Mouse (Mus musculus) C2C12 (cell line): ENCODE measurements around the gene Slc35f2. TPM values are rescaled to one million over a fixed set of nuclear protein-coding genes. Genes with fewer than 3 reads are reported as not detected.

ENCODE experiments used
- H3K27me3 ChIP-seq: one replicate; pipeline ENCODE4 v1.6.1; 2011; ENCODE audit not compliant: control insufficient read depth, insufficient read depth, insufficient read length
- H3K36me3 ChIP-seq: one replicate; pipeline ENCODE4 v1.6.1; 2011; ENCODE audit not compliant: control insufficient read depth, insufficient read depth
- H3K4me3 ChIP-seq: one replicate; pipeline ENCODE4 v1.5.1; 2011; ENCODE audit warnings: mild to moderate bottlenecking, control low read depth; ENCODE audit not compliant: poor library complexity, insufficient read depth, severe bottlenecking
- H3K79me2 ChIP-seq: one replicate; pipeline ENCODE4 v1.6.1; 2011; ENCODE audit not compliant: control insufficient read depth, insufficient read depth
- H3K79me3 ChIP-seq: one replicate; pipeline ENCODE4 v1.6.1; 2011; ENCODE audit warnings: low read depth, control low read depth
- H3ac ChIP-seq: one replicate; pipeline ENCODE3; 2011; ENCODE audit warnings: low read depth; ENCODE audit not compliant: control insufficient read depth, insufficient read length
- CEBPB ChIP-seq: IDR thresholded peaks from one replicate; pipeline ENCODE4 v1.6.1; 2011; ENCODE audit warnings: low read depth, mild to moderate bottlenecking, control low read depth, moderate library complexity
- CTCF ChIP-seq: IDR thresholded peaks from one replicate; pipeline ENCODE4 v1.5.1; 2011; ENCODE audit not compliant: control insufficient read depth, insufficient read depth, insufficient read length
- FOSL1 ChIP-seq: IDR thresholded peaks from one replicate; pipeline ENCODE4 v1.8.0; 2011; ENCODE audit warnings: mild to moderate bottlenecking, low read length; ENCODE audit not compliant: poor library complexity, insufficient read depth, severe bottlenecking
- MAX ChIP-seq: IDR thresholded peaks from one replicate; pipeline ENCODE4 v1.6.1; 2011; ENCODE audit warnings: mild to moderate bottlenecking, control low read depth
- MYOD1 ChIP-seq: IDR thresholded peaks from one replicate; pipeline ENCODE4 v1.6.1; 2011; ENCODE audit warnings: low read depth; ENCODE audit not compliant: control insufficient read depth, insufficient read length
- MYOG ChIP-seq: IDR thresholded peaks from one replicate; pipeline ENCODE4 v1.6.1; 2011; ENCODE audit not compliant: control insufficient read depth, insufficient read length; ENCODE audit errors: extremely low read depth
- USF1 ChIP-seq: IDR thresholded peaks from one replicate; pipeline ENCODE4 v1.6.1; 2011; ENCODE audit warnings: low read depth, mild to moderate bottlenecking, control low read depth, moderate library complexity
- polyA plus RNA-seq: library from polyadenylated mRNA; unstranded; fragments of >200 nt; fragmentation: generic; extraction: Trizol; gene quantifications from one replicate; pipeline ENCODE4 v1.2.1, GENCODE M21; 2012; ENCODE audit warnings: missing spikeins

The Slc35f2 gene
- polyA plus RNA-seq, 1 experiment, result 0.08 TPM

DNA sequence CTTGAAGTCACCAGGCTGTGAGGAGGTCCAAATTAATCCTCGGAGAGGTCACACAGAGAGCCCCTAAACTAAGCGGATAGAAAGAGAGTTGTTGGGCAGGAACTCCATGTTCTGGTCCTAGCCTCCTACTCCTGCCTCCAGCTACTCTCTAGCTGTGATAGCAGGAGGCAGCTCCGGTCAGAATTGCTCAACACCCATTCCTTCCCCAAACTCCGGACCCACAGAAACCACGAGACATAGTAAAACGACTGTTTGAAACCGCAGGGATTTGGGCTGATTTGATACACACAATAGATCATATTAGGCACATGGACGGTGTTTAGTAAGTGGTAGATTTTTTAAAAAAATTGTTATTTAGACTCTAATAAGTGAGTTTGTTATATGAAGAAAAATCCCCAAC lies 6.6 kb upstream of the Slc35f2 start:
- Histone ChIP-seq H3K79me3 (no peaks in the 10 kb centered on the region), H3K36me3 (no peaks in the 10 kb centered on the region), H3K79me2 (no peaks in the 10 kb centered on the region), H3K27me3 (no peaks in the 10 kb centered on the region), H3K4me3 (no peak overlapping the region), H3ac (no peak overlapping the region)
- TF ChIP-seq CEBPB (peak; percentile 68), MYOD1 (no peak), MYOG (no peak)

DNA sequence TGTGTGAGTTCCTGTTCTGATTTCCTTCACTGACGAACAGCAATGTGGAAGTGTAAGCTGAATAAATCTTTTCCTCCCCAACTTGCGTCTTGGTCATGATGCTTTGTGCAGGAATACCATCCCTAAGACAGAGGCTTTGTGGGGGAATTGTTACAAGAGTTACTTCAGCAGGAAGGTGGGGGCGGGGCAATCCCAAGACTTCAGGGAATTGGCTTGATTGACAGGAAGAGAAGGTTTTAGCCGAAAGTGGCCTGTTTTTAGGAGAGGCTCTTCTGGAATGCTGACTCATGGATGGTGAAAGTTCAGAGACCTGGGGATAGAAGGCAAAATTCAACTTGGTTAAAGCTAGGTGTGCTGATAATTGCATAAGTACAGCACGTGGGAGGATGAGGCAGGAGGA lies 2.9 kb upstream of the Slc35f2 start:
- Histone ChIP-seq H3K79me3 (no peaks in the 10 kb centered on the region), H3K4me3 (no peak overlapping the region), H3K27me3 (peaks cover 7% of the 10 kb centered on the region), H3ac (no peak overlapping the region), H3K36me3 (no peaks in the 10 kb centered on the region), H3K79me2 (no peaks in the 10 kb centered on the region)
- TF ChIP-seq USF1 (no peak), MYOG (no peak), MYOD1 (no peak), CEBPB (no peak), CTCF (no peak), MAX (no peak), FOSL1 (no peak)

DNA sequence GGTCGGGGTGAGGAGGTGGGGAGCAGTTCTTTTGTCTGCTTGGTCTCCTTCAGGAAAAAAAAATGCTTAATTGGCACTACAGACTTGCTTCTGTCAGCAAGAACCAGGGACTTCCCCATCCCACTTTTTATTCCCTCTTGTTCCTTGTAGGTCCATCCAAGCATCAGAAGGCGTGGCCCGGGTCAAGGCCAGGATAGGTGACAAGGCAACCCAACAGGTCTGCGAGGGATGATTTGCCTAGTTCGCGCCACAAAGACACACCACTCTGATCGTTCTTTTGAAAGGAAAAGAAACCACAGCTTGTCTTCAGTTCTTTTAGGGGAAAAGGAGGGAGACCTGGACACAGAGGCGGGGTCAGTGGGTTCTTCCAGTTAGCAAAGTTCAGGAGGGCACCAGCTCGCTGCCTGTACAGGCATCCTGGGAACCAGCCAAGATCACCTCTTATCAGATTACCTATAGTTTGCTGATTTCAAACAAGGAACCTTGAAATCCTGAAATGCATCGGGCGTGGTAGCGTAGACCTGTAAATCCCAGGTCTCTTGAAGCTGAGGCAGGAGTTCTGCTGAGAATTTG lies 481 bp upstream of the Slc35f2 start:
- Histone ChIP-seq H3K79me3 (no peaks in the 10 kb centered on the region), H3K79me2 (no peaks in the 10 kb centered on the region), H3K36me3 (no peaks in the 10 kb centered on the region), H3K4me3 (no peak overlapping the region), H3K27me3 (peaks cover 7% of the 10 kb centered on the region), H3ac (no peak overlapping the region)
- no peak for TF ChIP-seq CEBPB
- no peak for TF ChIP-seq MYOD1
- no peak for TF ChIP-seq MYOG

DNA sequence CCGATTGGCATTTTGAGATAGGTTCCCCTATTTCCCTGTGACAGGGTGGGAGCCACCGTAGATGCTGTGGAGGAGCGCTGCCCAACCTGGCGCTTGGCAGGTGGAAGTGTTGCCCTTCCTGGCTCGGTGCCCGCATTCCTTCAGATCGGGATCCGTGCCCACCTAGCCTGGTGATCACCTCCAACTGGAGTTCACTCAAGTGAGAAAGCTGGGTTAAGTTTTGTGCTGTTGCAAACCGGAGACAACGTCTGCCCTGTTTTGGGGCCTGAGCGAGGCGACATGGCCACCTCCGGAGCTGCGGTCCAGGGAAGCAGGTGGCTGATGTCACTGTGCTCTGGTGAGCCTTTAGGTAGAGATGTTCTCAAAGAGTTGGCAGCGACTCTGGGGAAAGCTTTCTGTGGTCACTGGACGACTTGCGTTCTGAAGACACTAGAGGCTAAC lies 803 bp downstream of the Slc35f2 start:
- Histone ChIP-seq H3K79me3 (no peaks in the 10 kb centered on the region), H3K36me3 (no peaks in the 10 kb centered on the region), H3K27me3 (peaks cover 7% of the 10 kb centered on the region), H3K4me3 (no peak overlapping the region), H3K79me2 (no peaks in the 10 kb centered on the region), H3ac (no peak overlapping the region)
- TF ChIP-seq MYOD1, result no peak
- no peak for TF ChIP-seq CEBPB
- no peak for TF ChIP-seq FOSL1
- TF ChIP-seq MYOG, result no peak
- no peak for TF ChIP-seq MAX
- no peak for TF ChIP-seq USF1

DNA sequence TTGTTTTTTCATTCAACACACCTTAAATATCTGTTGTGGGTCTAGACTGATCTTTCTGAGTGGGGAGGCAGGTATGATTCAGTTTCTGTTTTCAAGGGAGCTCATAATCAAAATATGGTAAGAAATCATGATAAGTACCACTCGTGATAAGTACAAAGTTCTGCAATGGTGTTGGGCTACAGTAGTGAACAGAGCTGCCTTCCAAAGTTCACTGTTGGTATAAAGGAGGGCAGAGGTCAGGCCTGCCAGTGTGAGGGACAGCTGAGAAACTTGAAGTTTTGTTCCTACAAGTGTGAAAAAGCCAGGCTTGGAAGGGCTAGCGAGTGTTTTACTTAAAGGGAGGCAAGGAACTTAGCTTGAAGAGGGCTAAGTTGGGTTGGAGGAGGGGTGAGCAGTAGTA lies 4.2 kb downstream of the Slc35f2 start:
- H3K27me3 ChIP-seq, result peaks cover 7% of the 10 kb centered on the region
- TF ChIP-seq USF1, result no peak
- no peak for TF ChIP-seq CTCF
- TF ChIP-seq MYOD1, result no peak
- no peak for TF ChIP-seq MYOG
- no peak for TF ChIP-seq CEBPB
- H3K79me2 ChIP-seq, result no peaks in the 10 kb centered on the region
- no peak overlapping the region for H3K4me3 ChIP-seq
- no peaks in the 10 kb centered on the region for H3K36me3 ChIP-seq
- H3K79me3 ChIP-seq, result no peaks in the 10 kb centered on the region
- no peak overlapping the region for H3ac ChIP-seq

DNA sequence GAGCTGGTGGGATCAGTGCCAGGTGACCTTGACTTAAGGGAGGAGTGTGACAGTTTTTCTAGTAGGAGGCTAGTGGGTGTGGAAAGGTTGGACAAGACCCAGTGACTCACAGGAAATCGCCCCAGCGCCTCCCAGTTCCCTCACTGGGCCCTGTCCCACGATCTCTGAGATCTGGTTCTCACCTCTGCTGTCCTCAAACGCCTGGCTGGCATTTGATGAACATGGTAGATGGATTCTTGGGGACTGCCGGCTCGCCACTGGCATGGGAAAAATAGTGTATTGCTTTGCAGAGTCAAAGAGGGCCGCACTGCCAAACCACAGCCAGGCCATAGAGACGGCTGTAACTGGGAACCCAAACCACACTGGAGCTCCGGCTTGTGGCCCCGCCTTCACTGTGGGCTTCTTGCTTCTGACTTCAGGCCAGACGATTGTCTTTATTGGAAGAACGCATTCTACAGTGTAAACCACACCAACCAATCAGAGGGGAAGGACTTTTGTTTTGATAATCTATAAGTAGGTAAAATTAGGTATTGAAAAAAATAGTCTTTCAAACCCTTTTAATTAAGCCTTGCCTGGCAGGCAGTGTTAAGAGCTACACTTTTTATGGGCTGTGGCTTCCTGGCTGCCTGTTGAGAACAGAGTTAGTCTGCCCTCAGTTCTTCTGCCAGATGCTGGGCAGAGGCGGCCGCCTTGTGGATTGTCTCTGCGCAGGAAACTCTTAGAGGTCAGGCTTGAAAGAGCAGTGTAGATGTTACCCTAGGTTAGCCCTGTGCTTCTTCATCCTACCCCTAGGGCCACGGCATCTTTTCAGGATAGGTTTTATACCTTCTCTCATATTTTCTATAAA lies 15.4 kb downstream of the Slc35f2 start:
- TF ChIP-seq MYOG (no peak), CEBPB (no peak), FOSL1 (no peak), CTCF (no peak), MAX (no peak), USF1 (no peak), MYOD1 (no peak)

More for the DNA sequence above, 15.4 kb downstream of the Slc35f2 start:
- Histone ChIP-seq H3K79me2 (no peaks in the 10 kb centered on the region), H3K79me3 (no peaks in the 10 kb centered on the region), H3K27me3 (no peaks in the 10 kb centered on the region), H3ac (no peak overlapping the region), H3K36me3 (no peaks in the 10 kb centered on the region), H3K4me3 (no peak overlapping the region)
